Mouse (Mus musculus) heart, embryonic 15.5 days (tissue): ENCODE measurements around the gene Cct8l1. TPM values are rescaled to one million over a fixed set of nuclear protein-coding genes. Genes with fewer than 3 reads are reported as not detected.

Experiments used
- ATAC-seq: fragments of 200-750 bp; cut with Nextera tagmentation; replicated peaks from 2 replicates; pipeline ENCODE4 v1.8.0; 2017; ENCODE audit warnings: low read depth, moderate TSS enrichment; ENCODE audit not compliant: insufficient number of reproducible peaks, insufficient read depth, low FRiP score
- H3K27ac ChIP-seq: fragments of 300-500 bp; sonication (generic); 2 replicates; pipeline ENCODE4 v1.5.1; 2015; ENCODE audit warnings: mild to moderate bottlenecking, inconsistent platforms
- H3K27me3 ChIP-seq: fragments of 300-500 bp; sonication (generic); 2 replicates; pipeline ENCODE4 v1.6.1; 2015; ENCODE audit warnings: inconsistent platforms
- H3K36me3 ChIP-seq: fragments of 300-500 bp; sonication (generic); 2 replicates; pipeline ENCODE4 v1.6.1; 2015; ENCODE audit warnings: mild to moderate bottlenecking, inconsistent platforms
- H3K4me1 ChIP-seq: fragments of 300-500 bp; sonication (generic); replicated peaks from 2 replicates; pipeline ENCODE4 v1.6.1; 2015; ENCODE audit warnings: inconsistent platforms
- H3K4me2 ChIP-seq: fragments of 300-500 bp; sonication (generic); 2 replicates; pipeline ENCODE4 v1.6.1; 2015; ENCODE audit warnings: inconsistent platforms, mild to moderate bottlenecking, moderate library complexity
- H3K4me3 ChIP-seq: fragments of 300-500 bp; sonication (generic); 2 replicates; pipeline ENCODE4 v1.5.1; 2015; ENCODE audit warnings: mild to moderate bottlenecking, inconsistent platforms
- H3K9ac ChIP-seq: fragments of 300-500 bp; sonication (generic); 2 replicates; pipeline ENCODE4 v1.6.1; 2015; ENCODE audit warnings: mild to moderate bottlenecking, inconsistent platforms
- H3K9me3 ChIP-seq: fragments of 300-500 bp; sonication (generic); replicated peaks from 2 replicates; pipeline ENCODE4 v1.6.1; 2016; ENCODE audit warnings: inconsistent platforms
- WGBS: fragments of 180-500 bp; shearing (Covaris S2); methylation state at CpG from one replicate; pipeline ENCODE4 v1.1.7; 2015; ENCODE audit warnings: mixed read lengths; 5-methylcytosine and 5-hydroxymethylcytosine counted together
- polyA plus RNA-seq: library from polyadenylated mRNA; unstranded; fragments of >200 nt; fragmentation: Nextera tagmentation; extraction: Ambion mirVana; gene quantifications from 2 replicates; pipeline ENCODE4 v1.2.1, GENCODE M21; 2015

The Cct8l1 gene
- polyA plus RNA-seq, 1 experiment from 2014 or later, result not detected

DNA sequence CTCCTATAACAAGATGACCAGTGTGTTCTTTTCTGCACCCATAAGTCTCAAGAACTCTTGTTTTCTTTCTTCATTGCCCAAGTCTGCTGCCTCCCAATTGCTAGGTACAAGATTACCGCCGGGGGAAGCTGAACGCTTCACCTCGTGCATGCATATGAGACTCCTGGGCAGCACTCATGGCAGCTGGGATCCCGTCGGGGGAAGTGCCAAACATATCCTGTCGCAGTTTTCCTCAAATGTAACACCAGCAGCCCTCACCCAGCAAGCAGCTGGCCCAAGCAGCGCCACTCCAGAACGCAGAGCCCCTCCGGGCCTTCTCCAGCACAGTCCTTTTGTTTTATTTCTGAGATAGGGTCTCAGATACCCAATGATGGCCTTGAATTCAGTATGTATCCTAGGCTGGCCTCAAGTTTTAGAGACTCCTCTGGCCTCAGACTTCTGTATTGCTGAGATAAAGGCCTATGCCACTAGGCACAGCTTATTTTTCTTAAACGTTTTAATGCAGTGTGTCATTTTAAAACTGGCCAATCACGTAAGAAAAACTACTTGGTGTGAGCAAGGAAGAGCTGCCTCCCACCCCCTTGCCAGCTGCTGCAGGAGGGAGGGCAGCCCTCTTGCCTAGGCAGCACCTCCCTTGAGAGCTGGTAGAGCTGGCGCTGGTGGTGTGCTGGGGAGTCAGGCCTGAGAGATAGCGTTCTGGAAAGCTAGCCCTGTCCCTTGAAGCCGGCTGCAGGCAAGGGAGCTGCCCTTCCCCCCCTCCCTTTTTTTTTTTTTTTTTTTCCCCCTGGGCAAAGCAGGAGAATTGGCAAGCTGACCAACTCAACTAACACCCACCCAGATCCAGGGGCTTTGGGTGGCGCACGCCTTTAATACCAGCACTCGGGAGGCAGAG lies 16.6 kb downstream of the Cct8l1 start:
- ATAC-seq, result no peak
- H3K4me3 ChIP-seq, result no peak overlapping the region
- peaks cover 6% of the 10 kb centered on the region; the same call in 1 of the 2 replicates for H3K4me1 ChIP-seq
- no peaks in the 10 kb centered on the region for H3K36me3 ChIP-seq
- no peaks in the 10 kb centered on the region for H3K27me3 ChIP-seq
- no peak overlapping the region for H3K9ac ChIP-seq
- H3K9me3 ChIP-seq, result peaks cover 2% of the 10 kb centered on the region; the same call in 1 of the 2 replicates
- WGBS, result 56% methylated on average over 18 of the region's 18 CpGs
- no peak overlapping the region for H3K27ac ChIP-seq
- H3K4me2 ChIP-seq, result no peak overlapping the region

DNA sequence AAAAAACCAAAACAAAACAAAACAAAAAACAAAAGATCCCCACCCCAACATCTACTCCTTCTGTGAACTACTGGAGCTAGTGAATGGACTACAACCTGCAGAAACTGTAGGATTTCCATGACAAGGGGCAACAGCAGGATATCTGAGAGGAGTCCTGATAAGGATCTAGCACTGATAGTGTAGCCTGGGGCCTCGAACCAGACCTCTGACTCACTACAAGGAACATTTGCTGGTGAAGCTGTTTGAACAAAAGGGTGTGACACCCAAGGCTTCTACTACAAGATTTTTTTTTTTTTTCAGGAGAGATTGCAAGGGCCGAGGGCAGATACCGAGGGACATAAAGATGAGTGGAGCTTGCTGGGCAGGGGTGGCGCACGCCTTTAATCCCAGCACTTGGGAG lies 17.4 kb downstream of the Cct8l1 start:
- WGBS, result 68% methylated on average over 5 of the region's 5 CpGs
- no peak for ATAC-seq
- H3K36me3 ChIP-seq, result no peaks in the 10 kb centered on the region
- no peak overlapping the region for H3K4me3 ChIP-seq
- H3K4me1 ChIP-seq, result peaks cover 6% of the 10 kb centered on the region; the same call in 1 of the 2 replicates
- peaks cover 2% of the 10 kb centered on the region; the same call in 1 of the 2 replicates for H3K9me3 ChIP-seq
- no peak overlapping the region for H3K4me2 ChIP-seq
- H3K9ac ChIP-seq, result no peak overlapping the region
- H3K27me3 ChIP-seq, result no peaks in the 10 kb centered on the region
- no peak overlapping the region for H3K27ac ChIP-seq

DNA sequence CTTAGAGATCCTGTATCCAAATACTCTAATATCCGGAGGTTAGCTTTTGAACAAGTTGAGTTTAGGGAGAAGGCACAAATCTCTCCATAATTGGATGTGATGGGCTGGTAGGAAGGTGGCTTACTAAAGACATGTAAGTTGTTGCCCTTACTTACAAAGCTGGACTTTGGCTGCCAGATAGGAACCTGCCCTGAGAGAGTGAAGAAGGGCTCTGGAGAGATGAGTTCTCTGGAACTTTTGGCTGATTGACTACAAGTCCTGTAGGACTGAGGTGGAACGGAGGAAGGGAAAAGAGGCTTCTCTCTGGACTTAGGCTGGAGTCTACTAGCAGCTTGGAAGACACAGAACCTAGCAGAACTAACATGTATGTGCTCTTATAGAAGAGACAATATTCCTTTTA lies 19.7 kb downstream of the Cct8l1 start:
- Histone ChIP-seq H3K4me2 (no peak overlapping the region), H3K4me3 (no peak overlapping the region), H3K9ac (no peak overlapping the region), H3K36me3 (no peaks in the 10 kb centered on the region), H3K4me1 (0 out of 2 replicates have a peak, but pooled peaks cover 3% of the 10 kb centered on the region), H3K27ac (no peak overlapping the region), H3K27me3 (no peaks in the 10 kb centered on the region), H3K9me3 (peaks cover 2% of the 10 kb centered on the region; the same call in 1 of the 2 replicates)
- ATAC-seq, result no peak
- WGBS, result 86% methylated on average over 2 of the region's 2 CpGs

DNA sequence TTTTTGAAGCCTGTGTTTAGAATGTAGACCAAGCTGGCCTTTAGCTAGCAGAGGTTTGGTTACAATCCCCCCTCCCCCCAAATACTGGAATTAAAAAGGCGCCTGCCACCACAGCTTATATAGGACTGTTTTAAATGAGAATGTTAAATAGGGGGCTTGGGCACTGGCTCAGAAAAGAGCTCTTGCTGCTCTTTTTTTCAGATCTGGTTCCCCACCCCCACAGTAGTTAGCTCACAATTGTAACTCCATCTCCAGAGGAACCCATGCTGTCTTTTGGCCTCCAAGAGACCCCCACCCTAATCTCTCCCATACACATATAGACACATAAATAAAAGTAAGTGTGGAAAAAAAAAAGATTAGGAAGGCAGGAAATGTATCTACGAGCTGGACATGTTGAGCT lies 20.6 kb downstream of the Cct8l1 start:
- H3K36me3 ChIP-seq, result no peaks in the 10 kb centered on the region
- H3K9ac ChIP-seq, result no peak overlapping the region
- H3K27ac ChIP-seq, result no peak overlapping the region
- H3K4me1 ChIP-seq, result 0 out of 2 replicates have a peak, but pooled peaks cover 3% of the 10 kb centered on the region
- ATAC-seq, result no peak
- H3K4me2 ChIP-seq, result no peak overlapping the region
- 62% methylated on average over 2 of the region's 2 CpGs for whole genome bisulfite sequencing
- no peak overlapping the region for H3K4me3 ChIP-seq
- H3K27me3 ChIP-seq, result no peaks in the 10 kb centered on the region
- peaks cover 2% of the 10 kb centered on the region; the same call in 1 of the 2 replicates for H3K9me3 ChIP-seq

DNA sequence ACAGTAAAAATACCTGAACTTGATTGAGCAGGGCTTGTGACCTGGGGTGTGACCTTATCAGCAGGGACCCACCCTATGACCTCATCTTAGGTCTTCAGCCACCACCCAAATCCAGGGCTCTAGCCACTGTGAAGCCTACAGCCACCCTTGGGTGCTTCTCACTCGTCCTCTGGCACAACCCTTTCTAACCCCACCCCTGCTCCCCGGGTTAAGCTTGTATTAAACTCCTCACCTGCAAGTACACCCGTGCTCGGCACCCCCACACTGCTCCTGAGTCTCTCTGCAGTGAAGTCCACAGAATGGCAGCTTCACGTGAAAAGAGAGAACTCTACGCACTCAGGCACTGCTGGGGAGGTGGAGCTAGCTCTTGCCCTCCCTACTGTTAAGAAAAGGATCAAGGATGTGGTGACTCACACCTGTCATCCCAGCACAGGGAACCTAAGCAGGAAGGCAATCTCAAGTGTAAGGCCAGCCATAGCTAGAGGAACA lies 21.1 kb downstream of the Cct8l1 start:
- Histone ChIP-seq H3K9me3 (peaks cover 2% of the 10 kb centered on the region; the same call in 1 of the 2 replicates), H3K27ac (no peak overlapping the region), H3K4me1 (0 out of 2 replicates have a peak, but pooled peaks cover 3% of the 10 kb centered on the region), H3K36me3 (no peaks in the 10 kb centered on the region), H3K27me3 (no peaks in the 10 kb centered on the region), H3K9ac (no peak overlapping the region), H3K4me3 (no peak overlapping the region), H3K4me2 (no peak overlapping the region)
- ATAC-seq, result no peak
- WGBS, result 45% methylated on average over 6 of the region's 6 CpGs

DNA sequence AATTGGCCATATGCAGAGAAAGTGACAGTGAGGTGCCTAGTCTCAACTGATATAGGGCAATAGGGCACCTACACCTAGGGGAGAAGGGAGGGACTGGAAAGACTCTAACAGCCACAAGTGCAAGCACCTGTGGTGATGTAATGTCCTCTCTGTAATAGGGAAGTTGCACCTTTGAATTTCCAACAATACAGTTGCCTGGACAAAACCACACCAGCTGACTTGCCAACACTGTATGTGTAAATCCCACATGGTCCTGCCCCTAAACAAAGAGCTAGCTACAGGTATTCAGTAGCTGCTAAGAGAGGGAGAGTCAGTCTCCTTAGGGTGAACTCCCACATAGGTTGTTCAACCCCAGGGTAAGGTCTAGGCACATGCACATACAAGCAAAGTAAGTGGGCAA lies 24.5 kb downstream of the Cct8l1 start:
- Histone ChIP-seq H3K9me3 (peaks cover 2% of the 10 kb centered on the region; the same call in 1 of the 2 replicates), H3K9ac (no peak overlapping the region), H3K27ac (no peak overlapping the region), H3K27me3 (no peaks in the 10 kb centered on the region), H3K4me1 (no peaks in the 10 kb centered on the region), H3K4me3 (no peak overlapping the region), H3K4me2 (no peak overlapping the region), H3K36me3 (no peaks in the 10 kb centered on the region)
- no peak for ATAC-seq

DNA sequence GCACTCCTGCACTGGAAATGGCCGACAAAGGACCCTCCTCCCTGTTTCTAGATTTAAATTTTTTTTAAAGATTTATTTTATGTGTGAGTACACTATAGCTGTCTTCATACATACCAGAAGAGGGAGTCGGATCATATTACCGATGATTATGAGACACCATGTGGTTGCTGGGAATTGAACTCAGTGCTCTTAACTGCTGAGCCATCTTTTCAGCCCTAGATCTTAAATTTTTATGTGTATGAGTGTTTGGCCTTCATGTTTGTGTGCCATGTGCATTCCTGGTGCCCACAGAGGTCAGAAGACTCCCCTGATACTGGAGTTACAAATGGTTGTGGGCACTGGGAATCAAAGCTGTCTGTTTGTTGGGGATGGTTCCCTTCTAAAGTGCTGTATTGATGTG lies 25.1 kb downstream of the Cct8l1 start:
- Histone ChIP-seq H3K4me2 (no peak overlapping the region), H3K36me3 (no peaks in the 10 kb centered on the region), H3K4me3 (no peak overlapping the region), H3K9ac (no peak overlapping the region), H3K27me3 (no peaks in the 10 kb centered on the region), H3K4me1 (no peaks in the 10 kb centered on the region), H3K9me3 (peaks cover 2% of the 10 kb centered on the region; the same call in 1 of the 2 replicates), H3K27ac (no peak overlapping the region)
- ATAC-seq, result no peak
- WGBS, result 75% methylated on average over 3 of the region's 3 CpGs

DNA sequence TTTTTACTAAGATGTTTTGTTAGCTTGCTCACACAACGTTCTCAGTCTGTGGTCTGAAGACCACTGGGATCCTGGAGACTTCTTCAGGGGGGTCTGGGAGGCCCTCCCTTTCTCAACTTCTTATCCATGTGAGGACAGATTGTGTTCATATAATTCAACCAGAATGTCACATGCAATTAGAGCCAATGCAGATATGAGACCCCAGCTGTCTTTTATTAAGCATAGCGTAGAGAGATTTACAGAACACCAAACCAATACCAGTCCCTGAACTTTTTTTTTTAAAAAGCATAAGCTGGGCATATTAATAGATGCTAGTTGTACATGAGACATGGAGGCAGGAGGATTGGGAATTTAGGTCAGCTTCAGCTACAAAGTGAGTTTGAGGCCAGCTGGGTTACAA lies 25.8 kb downstream of the Cct8l1 start:
- Histone ChIP-seq H3K4me3 (no peak overlapping the region), H3K4me2 (no peak overlapping the region), H3K36me3 (no peaks in the 10 kb centered on the region), H3K27me3 (no peaks in the 10 kb centered on the region), H3K4me1 (no peaks in the 10 kb centered on the region), H3K27ac (no peak overlapping the region), H3K9ac (no peak overlapping the region), H3K9me3 (peaks cover 2% of the 10 kb centered on the region; the same call in 1 of the 2 replicates)
- no peak for ATAC-seq
- WGBS, result 57% methylated on average over 2 of the region's 2 CpGs

DNA sequence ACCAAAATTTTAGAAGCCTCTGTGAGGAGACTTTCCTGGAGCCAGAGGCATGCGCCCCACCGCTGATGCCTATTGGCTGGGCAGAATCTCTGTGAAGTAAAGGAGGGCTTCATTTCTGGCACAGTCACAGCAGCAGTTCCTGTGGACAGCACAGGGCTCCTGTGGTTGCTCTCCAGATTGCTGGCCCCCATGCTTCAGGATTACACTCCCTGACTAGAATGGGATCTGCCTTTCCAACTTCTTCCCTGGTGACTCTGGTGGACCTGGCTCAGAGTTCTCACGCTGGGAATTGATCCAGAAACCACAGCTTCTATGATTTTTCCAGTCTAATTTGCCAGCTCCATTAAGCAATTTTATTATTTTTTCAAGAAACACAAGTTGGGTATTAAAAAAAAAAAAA lies 28.2 kb downstream of the Cct8l1 start:
- Histone ChIP-seq H3K9ac (no peak overlapping the region), H3K27ac (no peak overlapping the region), H3K27me3 (no peaks in the 10 kb centered on the region), H3K9me3 (no peaks in the 10 kb centered on the region), H3K4me2 (no peak overlapping the region), H3K4me3 (no peak overlapping the region), H3K36me3 (no peaks in the 10 kb centered on the region), H3K4me1 (no peaks in the 10 kb centered on the region)
- ATAC-seq, result no peak
- WGBS, result 80% methylated on average over 3 of the region's 3 CpGs

DNA sequence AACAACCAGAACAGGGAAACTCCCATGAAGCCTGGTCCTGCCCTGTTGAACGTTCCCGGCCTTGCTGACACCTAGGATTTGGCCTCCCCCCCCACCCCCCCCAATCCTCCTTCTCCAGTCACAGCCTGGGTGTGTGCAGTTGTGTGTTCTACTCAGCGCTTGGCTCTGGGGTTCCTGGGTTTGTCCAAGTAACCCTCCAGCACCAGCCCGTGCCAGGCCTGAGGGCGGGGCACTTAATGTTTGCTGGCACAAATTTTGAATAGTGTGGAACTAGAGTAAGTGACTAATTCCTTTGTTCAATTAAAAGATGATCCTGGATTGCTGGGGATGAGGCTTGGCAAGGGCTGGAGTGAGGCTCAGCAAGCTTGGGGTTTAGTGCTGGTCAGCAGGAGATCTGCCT lies 28.7 kb downstream of the Cct8l1 start:
- no peaks in the 10 kb centered on the region for H3K36me3 ChIP-seq
- H3K27me3 ChIP-seq, result no peaks in the 10 kb centered on the region
- H3K4me2 ChIP-seq, result no peak overlapping the region
- WGBS, result 77% methylated on average over 5 of the region's 5 CpGs
- no peaks in the 10 kb centered on the region for H3K9me3 ChIP-seq
- H3K9ac ChIP-seq, result no peak overlapping the region
- no peak overlapping the region for H3K4me3 ChIP-seq
- no peak for ATAC-seq
- no peaks in the 10 kb centered on the region for H3K4me1 ChIP-seq
- H3K27ac ChIP-seq, result no peak overlapping the region

DNA sequence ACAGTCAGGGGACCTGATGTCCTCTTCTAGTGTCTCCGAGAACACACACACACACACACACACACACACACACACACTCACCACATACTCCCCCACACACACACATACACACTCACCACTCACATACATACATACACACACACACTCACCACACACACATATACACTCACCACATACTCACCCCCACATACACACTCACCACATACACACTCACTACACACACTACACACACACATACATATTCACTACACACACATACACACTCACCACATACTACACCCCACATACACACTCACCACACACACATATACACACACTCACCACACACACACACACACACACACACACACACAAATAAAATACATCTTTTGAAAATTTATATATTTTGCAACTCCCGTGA lies 31.0 kb downstream of the Cct8l1 start:
- no peaks in the 10 kb centered on the region for H3K9me3 ChIP-seq
- no peaks in the 10 kb centered on the region for H3K36me3 ChIP-seq
- H3K9ac ChIP-seq, result no peak overlapping the region
- H3K4me2 ChIP-seq, result no peak overlapping the region
- no peak overlapping the region for H3K27ac ChIP-seq
- H3K27me3 ChIP-seq, result no peaks in the 10 kb centered on the region
- no peak for ATAC-seq
- H3K4me3 ChIP-seq, result no peak overlapping the region
- no peaks in the 10 kb centered on the region for H3K4me1 ChIP-seq
- WGBS, result 89% methylated on average over 2 of the region's 2 CpGs

DNA sequence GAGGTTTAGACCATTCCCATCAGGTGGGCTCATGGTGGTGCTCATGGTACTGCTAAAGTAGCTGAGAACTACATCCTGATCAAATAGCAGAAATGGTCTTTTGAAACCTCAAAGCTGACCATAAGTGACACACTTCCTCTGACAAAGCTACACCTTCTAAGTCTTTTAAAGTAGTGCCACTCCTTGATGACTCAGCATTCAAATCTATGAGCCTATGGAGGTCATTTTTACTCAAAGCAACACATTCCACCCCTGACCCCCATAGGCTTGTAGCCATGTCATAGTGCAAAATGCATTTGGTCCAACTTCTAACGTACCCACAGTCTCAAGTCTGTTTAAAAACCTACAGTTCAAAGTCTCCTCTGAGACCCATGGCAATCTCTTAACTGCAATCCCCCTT lies 35.0 kb downstream of the Cct8l1 start:
- WGBS, result 74% methylated on average over 1 of the region's 1 CpGs
- Histone ChIP-seq H3K4me3 (no peak overlapping the region), H3K36me3 (no peaks in the 10 kb centered on the region), H3K27ac (no peak overlapping the region), H3K27me3 (no peaks in the 10 kb centered on the region), H3K4me1 (no peaks in the 10 kb centered on the region), H3K9me3 (no peaks in the 10 kb centered on the region), H3K4me2 (no peak overlapping the region), H3K9ac (no peak overlapping the region)
- no peak for ATAC-seq
